Mouse (Mus musculus): ENCODE results near the gene Flywch2. TPM values are rescaled to one million over a fixed set of nuclear protein-coding genes. Genes with fewer than 3 reads are reported as not detected.

Flywch2 gene
- polyA plus RNA-seq, 1 experiment from 2014 or later = 78.4 TPM

- Histone ChIP-seq H3K27me3 (ENCODE audit: control insufficient read depth, insufficient read depth, low read length) (peaks cover 55% of the 10 kb centered on the region), H3K4me1 (replicated peaks; ENCODE audit: control insufficient read depth, insufficient read depth, low read length) (peaks cover 35% of the 10 kb centered on the region)
- WGBS = 52% methylated on average over 38 of the region's 38 CpGs
Measured at GRCm38 (mm10) chr17:23741359-23742209, 44.3 kb downstream of the Flywch2 start.

GRCm38 (mm10) chr17:23740598-23741021, 45.3 kb downstream of the Flywch2 start, which contains the start of gene Paqr4:
Paqr4 (minus strand) TSS chr17:23740867.
- peak within 1 kb of the TSS; percentile 91 for H3K4me3 ChIP-seq (replicated peaks; ENCODE audit: low read length)
- DNase-seq (ENCODE audit: low spot score) = no peak

More at GRCm38 (mm10) chr17:23741359-23742209, 44.3 kb downstream of the Flywch2 start:
- Histone ChIP-seq H3K4me2 (replicated peaks) (peak overlapping the region; percentile 43; the same call in 1 of the 2 replicates), H3K9ac (peak overlapping the region; percentile 41), H3K36me3 (replicated peaks; ENCODE audit: control insufficient read depth, insufficient read depth) (peaks cover 8% of the 10 kb centered on the region; the same call in 1 of the 2 replicates), H3K27ac (no peak overlapping the region), H3K9me3 (ENCODE audit: control insufficient read depth, low read length) (no peaks in the 10 kb centered on the region), H3K4me3 (replicated peaks; ENCODE audit: low read length) (peak overlapping the region; percentile 21; the same call in 1 of the 2 replicates)
- DNase-seq (ENCODE audit: low spot score) (no peak), ATAC-seq (ENCODE audit: low FRiP score) (no peak)

GRCm38 (mm10) chr17:23740136-23740584, 45.7 kb downstream of the Flywch2 start:
- Histone ChIP-seq H3K4me2 (replicated peaks) (peak overlapping the region; percentile 70), H3K4me3 (replicated peaks; ENCODE audit: low read length) (peak overlapping the region; percentile 91), H3K9me3 (ENCODE audit: control insufficient read depth, low read length) (no peaks in the 10 kb centered on the region), H3K27me3 (ENCODE audit: control insufficient read depth, insufficient read depth, low read length) (peaks cover 42% of the 10 kb centered on the region), H3K4me1 (replicated peaks; ENCODE audit: control insufficient read depth, insufficient read depth, low read length) (peaks cover 21% of the 10 kb centered on the region), H3K27ac (peak overlapping the region; percentile 82), H3K36me3 (replicated peaks; ENCODE audit: control insufficient read depth, insufficient read depth) (peaks cover 21% of the 10 kb centered on the region; the same call in 1 of the 2 replicates), H3K9ac (peak overlapping the region; percentile 94)
- peak; percentile 86 for DNase-seq (ENCODE audit: low spot score)
- peak; percentile 81 for ATAC-seq (ENCODE audit: low FRiP score)
- WGBS = under 1% methylated on average over 25 of the region's 46 CpGs

More at GRCm38 (mm10) chr17:23740598-23741021, 45.3 kb downstream of the Flywch2 start, which contains the start of gene Paqr4:
- Histone ChIP-seq H3K27ac (peak within 1 kb of the TSS; percentile 82), H3K4me2 (replicated peaks) (peak within 1 kb of the TSS; percentile 70), H3K9ac (peak within 1 kb of the TSS; percentile 94), H3K27me3 (ENCODE audit: control insufficient read depth, insufficient read depth, low read length) (peaks cover 46% of the 10 kb centered on the region), H3K9me3 (ENCODE audit: control insufficient read depth, low read length) (no peaks in the 10 kb centered on the region), H3K36me3 (replicated peaks; ENCODE audit: control insufficient read depth, insufficient read depth) (peaks cover 17% of the 10 kb centered on the region; the same call in 1 of the 2 replicates), H3K4me1 (replicated peaks; ENCODE audit: control insufficient read depth, insufficient read depth, low read length) (peaks cover 25% of the 10 kb centered on the region)
- 7% methylated on average over 13 of the region's 13 CpGs for WGBS
- no peak; the same call in 1 of the 2 replicates for ATAC-seq (ENCODE audit: low FRiP score)

GRCm38 (mm10) chr17:23739202-23740135, 46.4 kb downstream of the Flywch2 start:
- ATAC-seq (ENCODE audit: low FRiP score) = peak; percentile 29
- peaks cover 35% of the 10 kb centered on the region for H3K27me3 ChIP-seq (ENCODE audit: control insufficient read depth, insufficient read depth, low read length)
- WGBS = under 1% methylated on average over 45 of the region's 48 CpGs

GRCm38 (mm10) chr17:23738836-23739201, 47.1 kb downstream of the Flywch2 start:
- Histone ChIP-seq H3K4me3 (replicated peaks; ENCODE audit: low read length) (peak overlapping the region; percentile 91), H3K4me2 (replicated peaks) (peak overlapping the region; percentile 70), H3K9ac (peak overlapping the region; percentile 94), H3K36me3 (replicated peaks; ENCODE audit: control insufficient read depth, insufficient read depth) (peaks cover 23% of the 10 kb centered on the region; the same call in 1 of the 2 replicates), H3K4me1 (replicated peaks; ENCODE audit: control insufficient read depth, insufficient read depth, low read length) (peaks cover 15% of the 10 kb centered on the region), H3K27me3 (ENCODE audit: control insufficient read depth, insufficient read depth, low read length) (peaks cover 29% of the 10 kb centered on the region), H3K27ac (0 out of 2 replicates have a peak overlapping the region, but pooled peaks have one; percentile 82), H3K9me3 (ENCODE audit: control insufficient read depth, low read length) (no peaks in the 10 kb centered on the region)
- DNase-seq (ENCODE audit: low spot score) (no peak), ATAC-seq (ENCODE audit: low FRiP score) (no peak)
- 20% methylated on average over 2 of the region's 2 CpGs for WGBS

More at GRCm38 (mm10) chr17:23739202-23740135, 46.4 kb downstream of the Flywch2 start:
- Histone ChIP-seq H3K9ac (peak overlapping the region; percentile 94), H3K36me3 (replicated peaks; ENCODE audit: control insufficient read depth, insufficient read depth) (peaks cover 23% of the 10 kb centered on the region; the same call in 1 of the 2 replicates), H3K4me3 (replicated peaks; ENCODE audit: low read length) (peak overlapping the region; percentile 91), H3K4me1 (replicated peaks; ENCODE audit: control insufficient read depth, insufficient read depth, low read length) (peaks cover 15% of the 10 kb centered on the region), H3K4me2 (replicated peaks) (peak overlapping the region; percentile 70), H3K9me3 (ENCODE audit: control insufficient read depth, low read length) (no peaks in the 10 kb centered on the region), H3K27ac (peak overlapping the region; percentile 82)
- DNase-seq (ENCODE audit: low spot score) = no peak

GRCm38 (mm10) chr17:23737493-23738445, 48.1 kb downstream of the Flywch2 start:
- no peak overlapping the region for H3K27ac ChIP-seq
- H3K4me2 ChIP-seq (replicated peaks) = peak overlapping the region; percentile 70
- no peaks in the 10 kb centered on the region for H3K9me3 ChIP-seq (ENCODE audit: control insufficient read depth, low read length)
- DNase-seq (ENCODE audit: low spot score) (no peak), ATAC-seq (ENCODE audit: low FRiP score) (no peak)
- no peak overlapping the region; the same call in 1 of the 2 replicates for H3K4me3 ChIP-seq (replicated peaks; ENCODE audit: low read length)
- WGBS = 58% methylated on average over 15 of the region's 15 CpGs
- H3K4me1 ChIP-seq (replicated peaks; ENCODE audit: control insufficient read depth, insufficient read depth, low read length) = peaks cover 15% of the 10 kb centered on the region
- peaks cover 23% of the 10 kb centered on the region; the same call in 1 of the 2 replicates for H3K36me3 ChIP-seq (replicated peaks; ENCODE audit: control insufficient read depth, insufficient read depth)
- H3K27me3 ChIP-seq (ENCODE audit: control insufficient read depth, insufficient read depth, low read length) = peaks cover 18% of the 10 kb centered on the region
- H3K9ac ChIP-seq = peak overlapping the region; percentile 94

- no peak for ATAC-seq (ENCODE audit: low FRiP score)
- Histone ChIP-seq H3K9me3 (ENCODE audit: control insufficient read depth, low read length) (no peaks in the 10 kb centered on the region), H3K27me3 (ENCODE audit: control insufficient read depth, insufficient read depth, low read length) (no peaks in the 10 kb centered on the region), H3K9ac (no peak overlapping the region), H3K36me3 (replicated peaks; ENCODE audit: control insufficient read depth, insufficient read depth) (peaks cover 23% of the 10 kb centered on the region; the same call in 1 of the 2 replicates), H3K4me2 (replicated peaks) (no peak overlapping the region), H3K4me1 (replicated peaks; ENCODE audit: control insufficient read depth, insufficient read depth, low read length) (peaks cover 15% of the 10 kb centered on the region), H3K27ac (no peak overlapping the region), H3K4me3 (replicated peaks; ENCODE audit: low read length) (no peak overlapping the region)
- WGBS = 89% methylated on average over 1 of the region's 1 CpGs
- no peak for DNase-seq (ENCODE audit: low spot score)
Measured at GRCm38 (mm10) chr17:23734341-23734740, 51.5 kb downstream of the Flywch2 start.

GRCm38 (mm10) chr17:23730441-23730840, 55.4 kb downstream of the Flywch2 start:
- Histone ChIP-seq H3K27me3 (ENCODE audit: control insufficient read depth, insufficient read depth, low read length) (no peaks in the 10 kb centered on the region), H3K4me3 (replicated peaks; ENCODE audit: low read length) (no peak overlapping the region), H3K4me1 (replicated peaks; ENCODE audit: control insufficient read depth, insufficient read depth, low read length) (peaks cover 3% of the 10 kb centered on the region; the same call in 1 of the 2 replicates), H3K27ac (no peak overlapping the region), H3K36me3 (replicated peaks; ENCODE audit: control insufficient read depth, insufficient read depth) (peaks cover 4% of the 10 kb centered on the region; the same call in 1 of the 2 replicates), H3K4me2 (replicated peaks) (no peak overlapping the region), H3K9me3 (ENCODE audit: control insufficient read depth, low read length) (no peaks in the 10 kb centered on the region), H3K9ac (no peak overlapping the region)
- DNase-seq (ENCODE audit: low spot score) (no peak), ATAC-seq (ENCODE audit: low FRiP score) (no peak)
- 89% methylated on average over 1 of the region's 1 CpGs for WGBS
